Comparison of ENCODE assay signal across 26 mouse cellular contexts in genomic region chr11:115872437-115872836, GRCm38 (mm10). TPM values are rescaled to one million over a fixed set of nuclear protein-coding genes. Genes with fewer than 3 reads are reported as not detected.
DNase-seq lines count a peak whose midpoint lies in the region; ATAC-seq lines count a peak whose summit lies in the region.
"Had no signal": no experiment of that assay in that cellular context is flagged by ENCODE, and none has a peak within 500 bp of the region (broad histone marks: within the 10 kb centered on the region; RNA-seq: fewer than 3 reads in every experiment).

No protein-coding gene starts in this region.

- H3K4me3 ChIP-seq in heart, embryonic 13.5 days: no peak overlapping the region
- no peak overlapping the region for H3K4me3 ChIP-seq in liver, embryonic 15.5 days (replicated peaks)
- H3K4me3 ChIP-seq: embryonic facial prominence, embryonic 10.5 days; heart, embryonic 15.5 days; left cerebral cortex, adult 2 months; midbrain, embryonic 12.5 days had no signal

- ATAC-seq in heart, embryonic 13.5 days (ENCODE audit: extremely low read depth, insufficient number of reproducible peaks, low FRiP score, low TSS enrichment): no peak
- peak; percentile 53 for ATAC-seq in liver, embryonic 15.5 days (ENCODE audit: insufficient read depth)
- ATAC-seq: forebrain, embryonic 16.5 days had no signal

- WGBS in heart, embryonic 13.5 days: 49% methylated on average over 4 of the region's 4 CpGs
- WGBS in large intestine, adult 2 months: 29% methylated on average over 4 of the region's 4 CpGs
- 47% methylated on average over 4 of the region's 4 CpGs for WGBS in liver, embryonic 15.5 days (ENCODE audit: insufficient replicate concordance)

- H3K36me3 ChIP-seq in heart, embryonic 13.5 days: no peaks in the 10 kb centered on the region
- H3K36me3 ChIP-seq in liver, embryonic 15.5 days (replicated peaks): no peaks in the 10 kb centered on the region
- H3K36me3 ChIP-seq: embryonic facial prominence, embryonic 10.5 days; heart, embryonic 15.5 days; midbrain, embryonic 12.5 days had no signal

- DNase-seq in heart, postnatal 4 days: no peak
- peak; percentile 79 for DNase-seq in large intestine, adult 2 months (ENCODE audit: low read depth, low spot score)
- no peak for DNase-seq in adrenal gland, postnatal 25 days
- no peak for DNase-seq in spleen, adult 18-20 months
- DNase-seq in left cerebral cortex, adult 8-10 months (ENCODE audit: low spot score in 2 of 2): no peak
- DNase-seq: cerebellum, adult 11 months; cerebellum, adult 9-11 months; gastrocnemius, postnatal 14 days; heart, adult 11 months; heart, postnatal 36 days; kidney, adult 11 months; kidney, postnatal 4 days; layer of hippocampus, adult 9-11 months; left cerebral cortex, postnatal 4 days; lung, adult 18-20 months; thymus, postnatal 25 days had no signal

- H3K4me1 ChIP-seq in heart, embryonic 13.5 days: peaks cover 21% of the 10 kb centered on the region
- H3K4me1 ChIP-seq in liver, embryonic 15.5 days (replicated peaks): peaks cover 31% of the 10 kb centered on the region
- H3K4me1 ChIP-seq: midbrain, embryonic 12.5 days had no signal

- H3K27me3 ChIP-seq in heart, embryonic 13.5 days (replicated peaks): no peaks in the 10 kb centered on the region; the same call in 1 of the 2 replicates
- H3K27me3 ChIP-seq in liver, embryonic 15.5 days: peaks cover 6% of the 10 kb centered on the region; the same call in 1 of the 2 replicates
- H3K27me3 ChIP-seq: heart, embryonic 15.5 days had no signal

- no peak overlapping the region for H3K4me2 ChIP-seq in heart, embryonic 13.5 days
- H3K4me2 ChIP-seq in liver, embryonic 15.5 days: no peak overlapping the region
- H3K4me2 ChIP-seq: heart, embryonic 15.5 days; hindbrain, embryonic 14.5 days; midbrain, embryonic 12.5 days had no signal

- peak overlapping the region; percentile 30; the same call in 1 of the 2 replicates for H3K9ac ChIP-seq in heart, embryonic 13.5 days
- no peak overlapping the region for H3K9ac ChIP-seq in liver, embryonic 15.5 days
- H3K9ac ChIP-seq: heart, embryonic 15.5 days; hindbrain, embryonic 14.5 days had no signal

- no peaks in the 10 kb centered on the region for H3K9me3 ChIP-seq in heart, embryonic 13.5 days
- H3K9me3 ChIP-seq in liver, embryonic 15.5 days (replicated peaks): no peaks in the 10 kb centered on the region
- H3K9me3 ChIP-seq: embryonic facial prominence, embryonic 10.5 days; heart, embryonic 15.5 days; midbrain, embryonic 12.5 days had no signal

- no peak overlapping the region for H3K27ac ChIP-seq in heart, embryonic 13.5 days (replicated peaks)
- H3K27ac ChIP-seq in liver, embryonic 15.5 days (replicated peaks): no peak overlapping the region
- H3K27ac ChIP-seq: embryonic facial prominence, embryonic 10.5 days; heart, embryonic 15.5 days; hindbrain, embryonic 14.5 days; left cerebral cortex, adult 2 months; midbrain, embryonic 12.5 days had no signal

RNA-seq across cellular contexts. Expression of gene Myo15b, which starts 14.2 kb away (rescaled TPM):
- polyA plus RNA-seq in heart, embryonic 13.5 days (2015; fragmentation: Nextera tagmentation; extraction: Ambion mirVana): 0.17 and 0.27 TPM in 2 replicates
- total RNA-seq in heart, postnatal 4 days (2021): under 1 TPM; 0.16 to 0.19 TPM
- polyA plus RNA-seq in large intestine, adult 2 months (2012; rRNA removed): 696 and 883 TPM in 2 replicates
- polyA plus RNA-seq in liver, embryonic 15.5 days (2015; fragmentation: Nextera tagmentation; extraction: Ambion mirVana): 0.45 and 0.46 TPM in 2 replicates
- 0.36 TPM in 1 of 2 replicates, not detected in the other for total RNA-seq in adrenal gland, postnatal 25 days (2021)
- under 1 TPM; 0.07 to 0.89 (median 0.57) TPM for total RNA-seq in left cerebral cortex, adult 8-10 months (2022)
- total RNA-seq: monocyte, adult 5-6 weeks had no signal
- polyA plus RNA-seq: hindbrain, embryonic 14.5 days had no signal

RNA-seq across cellular contexts. Expression of gene Smim5, which starts 27.3 kb away (rescaled TPM):
- 20.0 and 24.2 TPM in 2 replicates for polyA plus RNA-seq in heart, embryonic 13.5 days (2015; fragmentation: Nextera tagmentation; extraction: Ambion mirVana)
- 10 to 100 TPM; 28.7 to 29.9 TPM for total RNA-seq in heart, postnatal 4 days (2021)
- 4.9 and 6.3 TPM in 2 replicates for polyA plus RNA-seq in large intestine, adult 2 months (2012; rRNA removed)
- 37.8 and 40.0 TPM in 2 replicates for polyA plus RNA-seq in liver, embryonic 15.5 days (2015; fragmentation: Nextera tagmentation; extraction: Ambion mirVana)
- 0.73 TPM in 1 of 2 replicates, not detected in the other for total RNA-seq in adrenal gland, postnatal 25 days (2021)
- total RNA-seq in left cerebral cortex, adult 8-10 months (2022): 1 to 10 TPM in 1 of 4 experiments, under 1 TPM in 2, not detected in 1; 0.78 to 1.6 (median 0.95) TPM
- total RNA-seq: left cerebral cortex, postnatal 4 days had no signal

RNA-seq across cellular contexts. Expression of gene Smim6, which starts 39.4 kb away (rescaled TPM):
- 1.4 TPM in 2 replicates for polyA plus RNA-seq in heart, embryonic 13.5 days (2015; fragmentation: Nextera tagmentation; extraction: Ambion mirVana)
- under 1 TPM in 1 of 2 experiments, not detected in 1; 0.27 TPM for total RNA-seq in heart, postnatal 4 days (2021)
- polyA plus RNA-seq in large intestine, adult 2 months (2012; rRNA removed): 37.5 and 45.5 TPM in 2 replicates
- polyA plus RNA-seq in liver, embryonic 15.5 days (2015; fragmentation: Nextera tagmentation; extraction: Ambion mirVana): 2.7 and 3.3 TPM in 2 replicates
- total RNA-seq in adrenal gland, postnatal 25 days (2021): not detected in 2 replicates
- not detected for total RNA-seq in left cerebral cortex, adult 8-10 months (2022)
- total RNA-seq: gastrocnemius, postnatal 14 days; left cerebral cortex, adult 2 months; left cerebral cortex, postnatal 4 days; monocyte, adult 5-6 weeks had no signal
- polyA plus RNA-seq: hindbrain, embryonic 14.5 days; neural tube, embryonic 11.5 days had no signal

RNA-seq across cellular contexts. Expression of gene Llgl2, which starts 48.6 kb away (rescaled TPM):
- 18.9 and 19.0 TPM in 2 replicates for polyA plus RNA-seq in heart, embryonic 13.5 days (2015; fragmentation: Nextera tagmentation; extraction: Ambion mirVana)
- 10 to 100 TPM; 20.0 to 21.2 TPM for total RNA-seq in heart, postnatal 4 days (2021)
- 191 and 194 TPM in 2 replicates for polyA plus RNA-seq in large intestine, adult 2 months (2012; rRNA removed)
- polyA plus RNA-seq in liver, embryonic 15.5 days (2015; fragmentation: Nextera tagmentation; extraction: Ambion mirVana): 11.9 and 16.2 TPM in 2 replicates
- total RNA-seq in adrenal gland, postnatal 25 days (2021): 8.4 and 11.8 TPM in 2 replicates
- 1 to 10 TPM; 2.5 to 5.2 (median 4.6) TPM for total RNA-seq in left cerebral cortex, adult 8-10 months (2022)

RNA-seq across cellular contexts. Expression of gene Tsen54, which starts 57.9 kb away (rescaled TPM):
- 24.4 and 27.5 TPM in 2 replicates for polyA plus RNA-seq in heart, embryonic 13.5 days (2015; fragmentation: Nextera tagmentation; extraction: Ambion mirVana)
- 10 to 100 TPM; 13.0 to 14.2 TPM for total RNA-seq in heart, postnatal 4 days (2021)
- polyA plus RNA-seq in large intestine, adult 2 months (2012; rRNA removed): 31.4 and 31.5 TPM in 2 replicates
- 13.7 and 18.7 TPM in 2 replicates for polyA plus RNA-seq in liver, embryonic 15.5 days (2015; fragmentation: Nextera tagmentation; extraction: Ambion mirVana)
- 20.7 and 27.4 TPM in 2 replicates for total RNA-seq in adrenal gland, postnatal 25 days (2021)
- total RNA-seq in left cerebral cortex, adult 8-10 months (2022): 10 to 100 TPM; 12.4 to 17.1 (median 14.5) TPM

Comparison
In these comparisons a context has a peak if more than half of its experiments do, and no peak if none do; other contexts are left out.
1. RNA of gene Smim5, which starts 27.3 kb away (total RNA-seq): 28.7 to 29.9 TPM in heart, postnatal 4 days; 0.78 to 1.6 TPM in left cerebral cortex, adult 8-10 months and 0.73 TPM in adrenal gland, postnatal 25 days; every median in the first group is over 10 times any median in the second.